Mouse (Mus musculus) heart, embryonic 14.5 days (tissue): ENCODE results near the gene Mettl16. TPM values are rescaled to one million over a fixed set of nuclear protein-coding genes. Genes with fewer than 3 reads are reported as not detected.

ENCODE experiments used
- ATAC-seq: fragments of 200-750 bp; cut with Nextera tagmentation; 2 replicates; pipeline ENCODE4 v1.8.0; 2017; ENCODE audit warnings: low read depth, moderate TSS enrichment; ENCODE audit not compliant: insufficient number of reproducible peaks, insufficient read depth, low FRiP score
- H3K27ac ChIP-seq, 2 experiments: fragments of 200-500 bp in 1 of 2; fragments of 300-500 bp in 1 of 2; sonication (generic) in 1 of 2; replicated peaks in 1 of 2; 2 replicates each; pipeline ENCODE4 v1.5.1; 2012 to 2014; ENCODE audit warnings: low read depth in 2 of 2, low read length in 2 of 2, control low read depth in 1 of 2, mild to moderate bottlenecking in 1 of 2, mixed read lengths in 1 of 2; ENCODE audit not compliant: control insufficient read depth in 1 of 2, insufficient read depth in 1 of 2
- H3K27me3 ChIP-seq: fragments of 300-500 bp; sonication (generic); 2 replicates; pipeline ENCODE4 v1.6.1; 2014; ENCODE audit warnings: mild to moderate bottlenecking, low read length, control low read depth; ENCODE audit not compliant: control insufficient read depth, insufficient read depth
- H3K36me3 ChIP-seq: fragments of 300-500 bp; sonication (generic); 2 replicates; pipeline ENCODE4 v1.6.1; 2014; ENCODE audit warnings: mild to moderate bottlenecking, control low read depth, low read length, mixed read lengths; ENCODE audit not compliant: control insufficient read depth, insufficient read depth
- H3K4me1 ChIP-seq, 2 experiments: fragments of 200-500 bp in 1 of 2; fragments of 300-500 bp in 1 of 2; sonication (generic) in 1 of 2; 2 replicates each; pipeline ENCODE4 v1.6.1; 2012 to 2014; ENCODE audit warnings: low read length in 2 of 2, control low read depth in 1 of 2, mixed read lengths in 1 of 2; ENCODE audit not compliant: control insufficient read depth in 2 of 2, insufficient read depth in 2 of 2
- H3K4me2 ChIP-seq: fragments of 300-500 bp; sonication (generic); 2 replicates; pipeline ENCODE4 v1.6.1; 2014; ENCODE audit warnings: mild to moderate bottlenecking, low read length
- H3K4me3 ChIP-seq, 2 experiments: fragments of 200-500 bp in 1 of 2; fragments of 300-500 bp in 1 of 2; sonication (generic) in 1 of 2; 2 replicates each; pipeline ENCODE4 v1.5.1; 2012 to 2014; ENCODE audit warnings: low read length in 2 of 2, mild to moderate bottlenecking in 2 of 2, control low read depth in 1 of 2, low read depth in 1 of 2, moderate library complexity in 1 of 2; ENCODE audit not compliant: control insufficient read depth in 1 of 2, insufficient read depth in 1 of 2
- H3K9ac ChIP-seq: fragments of 300-500 bp; sonication (generic); 2 replicates; pipeline ENCODE4 v1.6.1; 2014; ENCODE audit warnings: mild to moderate bottlenecking, low read length
- H3K9me3 ChIP-seq: fragments of 300-500 bp; sonication (generic); 2 replicates; pipeline ENCODE4 v1.6.1; 2016; ENCODE audit warnings: low read length, control low read depth; ENCODE audit not compliant: control insufficient read depth
- WGBS: fragments of 180-500 bp; shearing (Covaris S2); extraction: QIAGEN DNeasy Blood & Tissue Kit; methylation state at CpG from one replicate; pipeline ENCODE4 v1.1.7; 2014; 5-methylcytosine and 5-hydroxymethylcytosine counted together
- microRNA-seq: library from miRNA; unstranded; fragments of <30 nt; microRNA quantifications from one replicate; pipeline ENCODE4, GENCODE M21; 2016
- polyA plus RNA-seq: library from polyadenylated mRNA; unstranded; fragments of >200 nt; fragmentation: Nextera tagmentation; extraction: Ambion mirVana; gene quantifications from 2 replicates; pipeline ENCODE4 v1.2.1, GENCODE M21; 2014

Gene Mettl16
- polyA plus RNA-seq, 1 experiment from 2014 or later, result 20.3 TPM

- no peaks in the 10 kb centered on the region for H3K27me3 ChIP-seq
- H3K36me3 ChIP-seq, result no peaks in the 10 kb centered on the region
- peak overlapping the region; percentile 32; the same call in 1 of the 2 replicates for H3K4me2 ChIP-seq
- H3K9ac ChIP-seq, result no peak overlapping the region
- 6% methylated on average over 9 of the region's 9 CpGs for WGBS
- no peak overlapping the region for H3K4me3 ChIP-seq
- ATAC-seq, result no peak
- H3K9me3 ChIP-seq, result no peaks in the 10 kb centered on the region
- no peak overlapping the region for H3K27ac ChIP-seq
- H3K4me1 ChIP-seq, result peaks cover 8 to 11% of the 10 kb centered on the region in 2 experiments
Observed at GRCm38 (mm10) chr11:74876801-74877200, 106.2 kb downstream of the Mettl16 start.

Small RNA genes lying within 50 kb of the gene (microRNA-seq; reads per million reads assigned to microRNA genes)
- not detected for gene Mir6926

Other genes starting within 250 kb of the Mettl16 start
- 4.3 and 4.7 TPM in 2 replicates for gene Rap1gap2, start 159.9 kb upstream of the Mettl16 start, polyA plus RNA-seq
- 0.32 and 0.67 TPM in 2 replicates for gene Ccdc92b, start 151.2 kb upstream of the Mettl16 start, polyA plus RNA-seq
- 39.7 and 43.1 TPM in 2 replicates for gene Cluh, start 121.3 kb upstream of the Mettl16 start, polyA plus RNA-seq
- 66.6 and 71.4 TPM in 2 replicates for gene Pafah1b1, start 46.2 kb upstream of the Mettl16 start, polyA plus RNA-seq
- 3.5 and 3.7 TPM in 2 replicates for gene Mnt, start 60.1 kb downstream of the Mettl16 start, polyA plus RNA-seq
- gene Sgsm2, start 126.2 kb downstream of the Mettl16 start, polyA plus RNA-seq, result 4.9 and 5.3 TPM in 2 replicates
- 24.7 and 26.1 TPM in 2 replicates for gene Tsr1, start 127.2 kb downstream of the Mettl16 start, polyA plus RNA-seq
- gene Smg6, start 155.0 kb downstream of the Mettl16 start, polyA plus RNA-seq, result 10.6 and 11.5 TPM in 2 replicates
- 19.1 and 26.0 TPM in 2 replicates for gene Srr, start 155.1 kb downstream of the Mettl16 start, polyA plus RNA-seq